Mouse (Mus musculus) left cerebral cortex, postnatal 10 days (tissue): ENCODE measurements around the gene Pik3r6. TPM values are rescaled to one million over a fixed set of nuclear protein-coding genes. Genes with fewer than 3 reads are reported as not detected.

Source experiments
- DNase-seq, 2 experiments: peaks; one replicate each; pipeline ENCODE4 v3.0.0; 2021 to 2022; ENCODE audit warnings: low spot score in 2 of 2, mixed read lengths in 1 of 2; ENCODE audit errors: extremely low spot score in 1 of 2
- intact Hi-C: fragments of 180-260 bp; cut with DNase I; formaldehyde crosslinking; loops from one replicate; pipeline ENCODE4 v1.15.1; 2025
- total RNA-seq, 2 experiments: library from RNA; stranded (reverse); gene quantifications; 2 replicates each; pipeline ENCODE4 v1.2.3; 2021

The Pik3r6 gene
- total RNA-seq, 2 experiments from 2014 or later = 4.1 to 4.3 TPM

- intact Hi-C loops = loop anchor here (10.0 kb wide), 1 partner anchor 75 kb away; no protein-coding TSS in a partner anchor
- DNase-seq = no peak
Measured at GRCm38 (mm10) chr11:68559546-68559945, 56.7 kb downstream of the Pik3r6 start.

GRCm38 (mm10) chr11:68561957-68562950 is 59.4 kb downstream of the Pik3r6 start:
- DNase-seq = peak in 1 of 2 experiments; percentile 84
- intact Hi-C loops = loop anchor here (10.0 kb wide), 1 partner anchor 243 kb away; no protein-coding TSS in a partner anchor

- no peak for DNase-seq
- intact Hi-C loops = loop anchor here (10.0 kb wide), 1 partner anchor 240 kb away; no protein-coding TSS in a partner anchor
Measured at GRCm38 (mm10) chr11:68564356-68565031, 61.7 kb downstream of the Pik3r6 start.

GRCm38 (mm10) chr11:68565032-68565429 is 62.2 kb downstream of the Pik3r6 start:
- intact Hi-C loops = loop anchor here (10.0 kb wide), 1 partner anchor 240 kb away; no protein-coding TSS in a partner anchor
- DNase-seq = no peak

GRCm38 (mm10) chr11:68566447-68567059 is 63.7 kb downstream of the Pik3r6 start:
- peak; percentile 85 to 88 for DNase-seq
- intact Hi-C loops = loop anchor here (10.0 kb wide), 1 partner anchor 238 kb away; no protein-coding TSS in a partner anchor

- intact Hi-C loops = no loop called here
Measured at GRCm38 (mm10) chr11:68570861-68571260, 68.0 kb downstream of the Pik3r6 start.

GRCm38 (mm10) chr11:68577076-68577475 is 74.3 kb downstream of the Pik3r6 start:
- intact Hi-C loops = no loop called here
- DNase-seq = no peak

More at GRCm38 (mm10) chr11:68570861-68571260, 68.0 kb downstream of the Pik3r6 start:
- no peak for DNase-seq

- peak; percentile 73 to 76 for DNase-seq
- intact Hi-C loops = no loop called here
Measured at GRCm38 (mm10) chr11:68579462-68579881, 76.7 kb downstream of the Pik3r6 start.

- peak in 1 of 2 experiments; percentile 8 for DNase-seq
- intact Hi-C loops = no loop called here
Measured at GRCm38 (mm10) chr11:68580566-68580965, 77.7 kb downstream of the Pik3r6 start.

GRCm38 (mm10) chr11:68583225-68583624 is 80.4 kb downstream of the Pik3r6 start:
- intact Hi-C loops = no loop called here
- DNase-seq = peak; percentile 58 to 62

GRCm38 (mm10) chr11:68583906-68584480 is 81.2 kb downstream of the Pik3r6 start:
- intact Hi-C loops = no loop called here
- no peak for DNase-seq

- DNase-seq = peak in 1 of 2 experiments; percentile 55
- intact Hi-C loops = loop anchor here (5.0 kb wide), 1 partner anchor 106 kb away; the partner anchor contains the start of gene Myh10
Measured at GRCm38 (mm10) chr11:68585890-68586289, 83.1 kb downstream of the Pik3r6 start.

- DNase-seq = no peak
- intact Hi-C loops = loop anchor here (5.0 kb wide), 1 partner anchor 106 kb away; the partner anchor contains the start of gene Myh10
Measured at GRCm38 (mm10) chr11:68586721-68587120, 83.9 kb downstream of the Pik3r6 start, which contains the start of gene Ccdc42. Gene Ccdc42 (plus strand): TSS chr11:68587021.

- peak; percentile 50 to 86 for DNase-seq
- intact Hi-C loops = loop anchor here (5.0 kb wide), 1 partner anchor 103 kb away; the partner anchor contains the start of gene Myh10
Measured at GRCm38 (mm10) chr11:68589055-68589809, 86.4 kb downstream of the Pik3r6 start.

- no peak for DNase-seq
- intact Hi-C loops = no loop called here
Measured at GRCm38 (mm10) chr11:68591708-68592107, 88.9 kb downstream of the Pik3r6 start.

GRCm38 (mm10) chr11:68593247-68593646 is 90.4 kb downstream of the Pik3r6 start:
- intact Hi-C loops = no loop called here
- DNase-seq = no peak

GRCm38 (mm10) chr11:68597912-68598311 is 95.1 kb downstream of the Pik3r6 start:
- intact Hi-C loops = no loop called here
- no peak for DNase-seq
